Mouse (Mus musculus): ENCODE data around the gene Ntn3. TPM values are rescaled to one million over a fixed set of nuclear protein-coding genes. Genes with fewer than 3 reads are reported as not detected.

The Ntn3 gene
- polyA plus RNA-seq, 1 experiment from 2014 or later = 4.6 TPM

DNA sequence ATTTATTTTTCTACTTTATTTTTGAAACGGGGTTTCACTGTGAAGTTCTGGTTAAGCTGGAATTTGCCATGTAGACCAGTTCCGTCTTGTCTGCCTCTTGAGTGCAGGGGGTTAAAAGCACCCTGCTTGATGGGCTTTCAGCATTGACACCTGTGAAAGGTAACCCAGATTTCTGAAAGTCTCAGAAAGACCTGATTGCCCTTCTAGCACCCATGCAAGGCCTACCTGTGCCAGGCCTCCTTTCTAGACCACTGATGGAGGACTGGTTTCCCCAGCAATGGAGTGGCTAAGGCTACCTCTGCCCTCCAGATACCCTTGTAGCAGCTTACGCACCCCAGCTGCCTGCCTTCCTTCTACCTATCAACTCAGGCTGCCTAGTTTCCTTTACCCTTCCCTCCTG is 39.2 kb downstream of the Ntn3 start:
- WGBS = 65% methylated on average over 3 of the region's 3 CpGs
- peak overlapping the region; percentile 96 for H3K4me3 ChIP-seq (replicated peaks)
- peaks cover 21% of the 10 kb centered on the region for H3K36me3 ChIP-seq
- H3K9me3 ChIP-seq = no peaks in the 10 kb centered on the region
- 0 out of 2 replicates have a peak, but pooled peaks have one; percentile 1 for ATAC-seq
- H3K4me2 ChIP-seq (replicated peaks) = peak overlapping the region; percentile 94
- peaks cover 28% of the 10 kb centered on the region for H3K4me1 ChIP-seq (replicated peaks)
- peak overlapping the region; percentile 98 for H3K27ac ChIP-seq
- peaks cover 2% of the 10 kb centered on the region; the same call in 1 of the 2 replicates for H3K27me3 ChIP-seq
- peak overlapping the region; percentile 95 for H3K9ac ChIP-seq (replicated peaks)

DNA sequence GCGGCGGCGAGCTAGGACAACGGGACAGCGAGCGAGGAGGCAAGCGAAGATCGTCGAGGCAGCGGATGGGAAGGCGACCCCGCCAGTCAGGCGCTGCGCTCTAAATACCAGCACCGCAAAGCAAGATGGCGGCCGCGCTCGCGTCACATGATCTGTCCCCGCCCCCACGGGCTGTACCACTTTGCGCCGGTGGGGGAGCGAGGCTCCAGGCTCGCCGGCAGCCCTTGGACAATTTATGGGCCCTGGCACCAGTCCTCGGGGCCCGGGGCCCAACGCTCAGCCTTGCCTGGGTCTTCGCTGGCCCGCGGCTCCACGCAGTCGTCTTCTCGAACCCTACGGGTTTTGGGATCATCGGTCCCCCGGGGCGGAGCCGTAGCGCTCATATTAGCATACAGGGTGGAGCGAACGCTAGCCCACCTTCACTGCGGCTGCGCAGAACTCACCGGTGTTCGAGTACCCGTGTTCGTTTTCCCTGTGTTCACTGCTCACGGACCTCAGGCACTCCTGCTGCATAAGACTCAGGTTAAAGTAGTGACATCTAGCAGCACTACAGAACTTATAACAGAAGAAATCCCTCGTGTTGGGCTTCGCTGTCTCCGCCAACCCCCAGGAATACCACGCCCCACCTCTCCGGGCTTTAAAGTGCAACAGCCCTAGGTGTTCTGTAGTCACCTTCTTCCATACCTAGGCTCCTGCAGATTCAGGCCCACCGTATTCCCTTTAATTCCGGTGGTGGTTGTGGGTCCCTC is 39.8 kb downstream of the Ntn3 start, which contains the start of gene Atp6v0c:
Gene Atp6v0c (minus strand): TSS at position 386 of the 749 bp plus-strand sequence.
- peak within 1 kb of the TSS; percentile 98 for H3K27ac ChIP-seq
- peak within 1 kb of the TSS; percentile 95 for H3K9ac ChIP-seq (replicated peaks)
- H3K27me3 ChIP-seq = peaks cover 2% of the 10 kb centered on the region; the same call in 1 of the 2 replicates
- peaks cover 28% of the 10 kb centered on the region for H3K4me1 ChIP-seq (replicated peaks)
- no peaks in the 10 kb centered on the region for H3K9me3 ChIP-seq
- H3K4me2 ChIP-seq (replicated peaks) = peak within 1 kb of the TSS; percentile 94
- ATAC-seq = peak; percentile 85
- peak within 1 kb of the TSS; percentile 96 for H3K4me3 ChIP-seq (replicated peaks)
- under 1% methylated on average over 58 of the region's 58 CpGs for WGBS
- peaks cover 28% of the 10 kb centered on the region for H3K36me3 ChIP-seq

DNA sequence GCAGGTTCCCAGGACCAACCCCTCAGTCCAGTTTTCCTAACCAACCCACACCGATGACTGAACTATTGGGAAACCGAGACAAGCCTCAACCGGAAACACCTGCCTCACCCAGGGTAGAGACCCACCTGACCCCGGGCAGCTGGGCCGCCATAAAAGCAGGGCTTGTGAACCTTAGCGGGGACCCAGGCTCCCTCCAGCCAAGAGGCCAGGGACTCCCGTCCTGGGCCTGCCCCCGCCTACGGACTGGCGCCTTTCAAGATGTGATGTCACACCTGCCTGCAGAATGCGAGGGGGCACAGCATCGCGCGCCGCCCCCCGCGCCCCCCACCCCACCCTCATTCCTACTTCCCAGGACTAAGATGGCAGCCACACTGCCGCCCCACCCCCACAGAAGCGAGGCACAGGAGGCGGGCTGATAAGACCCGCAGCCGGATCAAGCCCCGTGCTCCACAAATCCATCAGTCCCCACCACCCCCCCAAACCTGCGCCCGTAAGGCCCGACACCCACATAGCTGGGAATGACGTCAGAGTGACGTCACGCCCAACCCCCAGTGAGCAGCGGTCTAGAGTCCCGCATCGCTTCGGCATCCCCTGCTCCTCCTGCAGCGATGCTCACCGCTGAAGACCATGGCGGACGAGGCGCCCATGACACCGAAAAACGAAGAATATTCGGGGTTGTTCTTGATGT is 40.6 kb downstream of the Ntn3 start:
- peak overlapping the region; percentile 94 for H3K4me2 ChIP-seq (replicated peaks)
- H3K27ac ChIP-seq = peak overlapping the region; percentile 98
- no peaks in the 10 kb centered on the region for H3K9me3 ChIP-seq
- H3K9ac ChIP-seq (replicated peaks) = peak overlapping the region; percentile 95
- WGBS = under 1% methylated on average over 38 of the region's 41 CpGs
- H3K36me3 ChIP-seq = peaks cover 28% of the 10 kb centered on the region
- ATAC-seq = peak; percentile 59
- peaks cover 28% of the 10 kb centered on the region for H3K4me1 ChIP-seq (replicated peaks)
- peak overlapping the region; percentile 96 for H3K4me3 ChIP-seq (replicated peaks)
- H3K27me3 ChIP-seq = peaks cover 2% of the 10 kb centered on the region; the same call in 1 of the 2 replicates

DNA sequence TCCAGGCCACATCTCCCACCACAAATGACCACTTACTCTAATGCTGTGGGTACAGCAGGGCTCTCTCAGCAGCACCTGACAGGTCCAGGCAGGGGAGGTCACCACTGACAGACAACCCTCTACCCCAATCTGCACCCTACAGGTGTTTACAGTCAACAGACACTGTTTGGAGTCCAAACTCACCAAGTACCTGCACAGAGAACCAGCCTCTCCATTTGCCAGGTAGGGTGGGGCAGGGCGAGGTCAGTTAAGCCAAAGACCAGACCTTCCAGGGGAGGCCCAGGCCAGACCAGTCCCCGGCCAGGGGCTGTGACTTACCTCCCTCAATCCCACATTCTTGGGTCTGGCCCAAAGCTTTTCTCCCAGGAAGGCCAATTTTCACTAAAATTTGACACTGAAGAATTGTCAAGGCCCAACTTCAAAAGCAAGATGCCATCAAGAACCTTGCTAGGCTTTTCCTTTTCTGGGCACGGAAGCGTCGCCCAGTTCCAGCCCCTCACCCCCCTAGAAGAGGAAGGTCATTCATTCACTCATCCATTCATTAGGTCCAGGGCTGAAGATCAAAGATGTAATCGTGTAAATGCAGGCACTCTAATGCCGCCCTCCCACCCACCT is 41.3 kb downstream of the Ntn3 start:
- Histone ChIP-seq H3K27me3 (peaks cover 2% of the 10 kb centered on the region; the same call in 1 of the 2 replicates), H3K9ac (replicated peaks) (peak overlapping the region; percentile 95), H3K4me1 (replicated peaks) (peaks cover 31% of the 10 kb centered on the region), H3K9me3 (no peaks in the 10 kb centered on the region), H3K4me2 (replicated peaks) (peak overlapping the region; percentile 94), H3K27ac (peak overlapping the region; percentile 98; the same call in 1 of the 2 replicates), H3K4me3 (replicated peaks) (peak overlapping the region; percentile 96), H3K36me3 (peaks cover 28% of the 10 kb centered on the region)
- no peak for ATAC-seq
- 57% methylated on average over 7 of the region's 7 CpGs for WGBS

DNA sequence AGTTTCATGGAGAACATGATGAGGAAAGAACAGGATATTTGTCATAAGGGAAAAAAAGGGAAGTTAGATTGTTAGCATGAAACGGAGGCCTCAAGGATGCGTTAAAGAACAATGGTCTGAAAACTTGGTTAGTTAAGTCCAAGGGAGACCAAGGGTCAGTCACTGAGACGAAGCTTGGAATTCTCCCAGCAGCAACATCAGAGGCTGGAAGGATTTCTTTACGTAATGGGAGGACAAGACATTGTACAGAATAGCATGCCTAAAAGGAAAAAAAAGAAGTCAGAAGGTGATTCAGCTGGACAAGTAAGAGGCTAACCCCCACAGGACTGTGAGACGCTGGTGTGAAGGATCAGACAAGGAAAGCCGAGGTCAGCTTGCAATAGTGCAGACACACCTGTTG is 42.2 kb downstream of the Ntn3 start:
- H3K4me3 ChIP-seq (replicated peaks) = peak overlapping the region; percentile 96; the same call in 1 of the 2 replicates
- 92% methylated on average over 6 of the region's 6 CpGs for WGBS
- H3K4me1 ChIP-seq (replicated peaks) = peaks cover 40% of the 10 kb centered on the region
- ATAC-seq = no peak
- H3K27ac ChIP-seq = no peak overlapping the region
- H3K9me3 ChIP-seq = no peaks in the 10 kb centered on the region
- H3K9ac ChIP-seq (replicated peaks) = no peak overlapping the region
- H3K4me2 ChIP-seq (replicated peaks) = peak overlapping the region; percentile 94
- peaks cover 28% of the 10 kb centered on the region for H3K36me3 ChIP-seq
- peaks cover 2% of the 10 kb centered on the region; the same call in 1 of the 2 replicates for H3K27me3 ChIP-seq

DNA sequence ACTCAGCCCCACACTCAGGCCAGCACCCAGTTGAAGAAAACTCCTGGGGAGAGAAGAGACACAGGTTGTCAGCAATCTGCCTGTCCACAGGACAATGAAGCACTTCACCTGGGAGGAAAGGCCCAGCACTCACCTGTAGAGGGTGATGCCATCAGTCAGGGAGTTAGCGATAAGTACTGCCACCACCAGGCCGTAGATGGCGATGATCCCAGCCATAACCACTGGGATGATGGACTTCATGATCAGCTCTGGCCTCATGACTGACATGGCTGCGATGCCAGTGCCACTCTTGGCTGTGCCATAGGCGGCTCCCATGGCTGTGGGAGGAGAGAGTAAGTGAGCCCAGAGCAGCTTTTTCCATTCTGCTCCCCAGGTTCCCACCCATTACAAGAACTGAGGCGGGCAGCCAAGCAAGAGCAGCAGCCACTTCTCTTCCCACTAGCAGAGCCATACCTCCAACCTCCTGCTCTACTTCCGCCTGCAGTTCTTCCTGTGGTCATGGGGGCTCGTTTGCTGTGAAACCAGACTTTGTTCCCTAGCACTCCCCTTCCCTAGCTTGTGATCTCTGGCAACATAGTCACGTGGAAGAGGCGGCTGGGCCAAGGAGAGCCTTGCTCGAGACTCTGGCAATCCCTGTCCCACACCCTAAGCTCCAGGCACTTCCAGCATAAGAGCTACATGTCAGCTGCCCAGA is 44.6 kb downstream of the Ntn3 start:
- Histone ChIP-seq H3K36me3 (peaks cover 31% of the 10 kb centered on the region), H3K4me1 (replicated peaks) (peaks cover 40% of the 10 kb centered on the region), H3K4me3 (replicated peaks) (no peak overlapping the region), H3K9me3 (no peaks in the 10 kb centered on the region), H3K27me3 (no peaks in the 10 kb centered on the region), H3K27ac (no peak overlapping the region), H3K4me2 (replicated peaks) (no peak overlapping the region), H3K9ac (replicated peaks) (no peak overlapping the region)
- 86% methylated on average over 11 of the region's 11 CpGs for WGBS
- ATAC-seq = no peak

DNA sequence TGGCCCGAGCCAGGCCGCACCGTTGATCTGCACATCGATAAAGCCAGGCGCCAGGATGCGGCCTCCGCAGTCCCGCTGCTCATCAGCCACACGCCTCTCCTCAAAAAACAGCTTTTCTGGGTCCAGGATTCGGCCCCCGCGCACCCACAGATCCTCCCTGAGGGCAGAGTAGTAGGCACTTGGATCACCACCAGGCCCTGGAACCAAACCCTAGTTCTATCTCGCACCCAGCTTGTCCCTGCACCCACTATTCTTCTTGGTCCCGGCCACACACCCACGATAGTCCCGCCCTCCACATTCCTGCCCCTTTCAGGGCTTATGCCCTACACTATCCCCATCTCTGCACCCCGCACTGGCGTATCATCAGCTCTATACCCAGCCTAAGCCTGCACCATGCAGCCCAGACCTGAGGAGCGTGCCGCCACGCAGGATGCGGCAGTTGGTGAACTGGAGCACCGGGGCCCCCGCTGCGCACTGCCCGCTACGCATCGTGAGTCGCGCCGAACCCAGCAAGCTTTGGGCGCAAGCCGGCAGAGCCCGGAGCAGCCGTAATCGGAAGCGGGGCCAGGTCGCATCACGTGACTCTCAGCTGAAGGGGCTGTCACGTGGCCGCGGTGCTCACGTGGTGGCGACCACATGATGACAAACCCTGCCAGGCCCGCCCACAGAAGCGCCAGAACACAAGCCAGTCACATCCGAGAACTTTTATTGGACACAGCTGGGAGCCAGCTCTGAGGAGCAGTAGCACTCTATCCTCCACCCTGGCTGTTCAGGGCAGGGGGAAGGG is 46.0 kb downstream of the Ntn3 start, which contains the start of gene Amdhd2:
Gene Amdhd2 (minus strand): TSS at position 591 of the 787 bp plus-strand sequence.
- Histone ChIP-seq H3K4me1 (replicated peaks) (peaks cover 39% of the 10 kb centered on the region), H3K4me2 (replicated peaks) (peak within 1 kb of the TSS; percentile 98), H3K27ac (peak within 1 kb of the TSS; percentile 83), H3K27me3 (no peaks in the 10 kb centered on the region), H3K36me3 (peaks cover 31% of the 10 kb centered on the region), H3K9me3 (no peaks in the 10 kb centered on the region), H3K4me3 (replicated peaks) (peak within 1 kb of the TSS; percentile 80), H3K9ac (replicated peaks) (peak within 1 kb of the TSS; percentile 88)
- WGBS = 1% methylated on average over 47 of the region's 47 CpGs
- ATAC-seq = peak; percentile 95

DNA sequence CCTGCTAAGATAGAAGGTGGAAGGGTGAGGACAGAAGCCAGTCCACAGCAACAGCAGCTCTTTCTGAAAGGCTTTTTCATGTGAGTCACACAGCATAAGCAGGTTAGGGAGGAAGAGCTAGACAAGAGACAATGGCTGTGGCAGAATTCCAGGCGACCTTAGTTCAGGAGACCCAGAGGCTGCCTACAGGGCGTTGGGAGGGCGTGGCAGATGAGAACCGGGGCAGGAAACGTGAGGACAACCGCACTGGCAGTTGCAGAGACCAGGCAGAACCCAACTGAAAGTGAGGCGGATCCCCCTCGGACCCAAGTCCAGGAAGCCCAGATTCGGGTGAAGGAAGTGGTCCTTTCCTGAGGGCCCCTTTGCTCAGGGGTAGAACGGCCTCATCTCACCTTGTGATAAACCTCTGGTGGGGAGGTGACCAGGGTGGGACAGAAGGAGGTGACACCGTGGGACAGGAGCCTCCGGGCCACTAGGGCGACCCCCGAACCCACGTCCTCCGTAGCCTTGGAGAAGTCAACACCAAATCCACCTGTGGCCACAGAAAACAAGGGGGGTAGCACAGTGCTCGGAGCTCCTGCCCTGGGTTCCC is 46.7 kb downstream of the Ntn3 start:
- no peak; the same call in 1 of the 2 replicates for ATAC-seq
- peak overlapping the region; percentile 98 for H3K4me2 ChIP-seq (replicated peaks)
- H3K9me3 ChIP-seq = no peaks in the 10 kb centered on the region
- peaks cover 38% of the 10 kb centered on the region for H3K36me3 ChIP-seq
- peak overlapping the region; percentile 83 for H3K27ac ChIP-seq
- no peaks in the 10 kb centered on the region for H3K27me3 ChIP-seq
- H3K9ac ChIP-seq (replicated peaks) = peak overlapping the region; percentile 88
- H3K4me1 ChIP-seq (replicated peaks) = peaks cover 32% of the 10 kb centered on the region
- peak overlapping the region; percentile 80 for H3K4me3 ChIP-seq (replicated peaks)
- WGBS = 32% methylated on average over 17 of the region's 17 CpGs

DNA sequence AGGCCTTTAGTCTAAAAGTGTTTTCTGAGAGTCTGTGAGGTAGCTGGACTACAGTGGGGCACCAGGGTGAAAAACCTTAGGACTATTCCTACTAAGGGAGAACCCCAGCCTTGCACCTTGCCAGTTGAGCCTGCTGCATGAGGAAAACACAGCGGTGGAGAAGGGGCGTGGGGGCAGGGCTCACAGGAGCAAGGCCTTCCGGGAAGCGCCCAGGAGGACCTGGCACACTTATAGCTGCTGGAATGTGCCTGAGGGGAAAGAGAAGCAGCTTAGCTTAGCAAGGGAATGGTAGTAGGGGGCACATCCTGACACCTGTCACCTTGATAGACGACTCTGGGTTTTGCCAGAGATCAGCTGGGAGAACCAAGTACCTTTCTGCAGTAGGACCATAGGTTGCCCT is 47.9 kb downstream of the Ntn3 start:
- 86% methylated on average over 5 of the region's 5 CpGs for WGBS
- H3K9me3 ChIP-seq = no peaks in the 10 kb centered on the region

DNA sequence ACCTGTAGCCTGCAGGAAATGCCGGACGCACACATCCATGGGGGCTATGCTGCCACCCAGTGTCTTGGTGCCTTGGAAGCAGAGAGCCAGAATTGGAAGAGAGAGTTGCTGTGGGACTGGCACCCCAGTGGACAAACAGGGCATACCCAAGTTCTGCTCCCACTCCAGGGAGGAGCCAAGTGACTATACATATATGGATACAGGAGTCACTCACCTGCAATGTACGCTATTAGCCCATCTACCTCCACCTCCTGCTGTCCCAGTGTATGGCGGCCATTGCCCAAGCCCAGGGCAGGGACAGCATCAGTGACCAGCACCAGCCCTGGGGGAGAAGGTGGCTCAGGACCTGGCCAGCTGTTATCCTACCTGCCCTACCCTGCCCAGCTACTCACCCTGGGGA is 51.8 kb downstream of the Ntn3 start:
- no peak overlapping the region for H3K9ac ChIP-seq (replicated peaks)
- peaks cover 31% of the 10 kb centered on the region for H3K36me3 ChIP-seq
- 96% methylated on average over 4 of the region's 4 CpGs for WGBS
- H3K4me2 ChIP-seq (replicated peaks) = no peak overlapping the region
- H3K27ac ChIP-seq = no peak overlapping the region
- H3K4me3 ChIP-seq (replicated peaks) = no peak overlapping the region
- H3K4me1 ChIP-seq (replicated peaks) = peaks cover 13% of the 10 kb centered on the region
- no peaks in the 10 kb centered on the region for H3K9me3 ChIP-seq
- peaks cover 2% of the 10 kb centered on the region; the same call in 1 of the 2 replicates for H3K27me3 ChIP-seq
- no peak for ATAC-seq

More for the DNA sequence above, 47.9 kb downstream of the Ntn3 start:
- peaks cover 21% of the 10 kb centered on the region for H3K4me1 ChIP-seq (replicated peaks)
- no peak for ATAC-seq
- H3K4me2 ChIP-seq (replicated peaks) = no peak overlapping the region
- no peaks in the 10 kb centered on the region for H3K27me3 ChIP-seq
- no peak overlapping the region for H3K27ac ChIP-seq
- no peak overlapping the region for H3K9ac ChIP-seq (replicated peaks)
- H3K36me3 ChIP-seq = peaks cover 37% of the 10 kb centered on the region
- no peak overlapping the region for H3K4me3 ChIP-seq (replicated peaks)

Data from midbrain, embryonic 13.5 days (tissue).